Mouse (Mus musculus) lung, adult 18-20 months (tissue): Measurements from ENCODE around the gene Rbks.

Experiments
- DNase-seq, 2 experiments: peaks; one replicate each; pipeline ENCODE4 v3.0.0; 2022; ENCODE audit warnings: mixed read lengths in 2 of 2

Rbks gene

GRCm38 (mm10) chr5:31581263-31581662 is 116.2 kb downstream of the Rbks start:
- no peak for DNase-seq

GRCm38 (mm10) chr5:31576539-31576975 is 120.9 kb downstream of the Rbks start:
- DNase-seq, result peak; percentile 48 to 65
